Mouse (Mus musculus) CH12.LX (cell line): ENCODE measurements at regions not wholly inside any gene's neighbourhood (a gene's known extent, or its start where the extent isn't known, plus 50 kb on each side); places are given as distances from the start of the nearest gene placed in this dataset.

ENCODE experiments used
- DNase-seq: peaks from one replicate; pipeline ENCODE4 v3.0.0-alpha.2; 2013; ENCODE audit errors: extremely low read depth
- H3K27ac ChIP-seq: 2 replicates; pipeline ENCODE4 v1.5.1; 2012; ENCODE audit warnings: low read depth, mild to moderate bottlenecking, control low read depth, moderate library complexity; ENCODE audit not compliant: insufficient read depth
- H3K27me3 ChIP-seq: replicated peaks from 2 replicates; pipeline ENCODE3; 2012; ENCODE audit warnings: inconsistent platforms
- H3K36me3 ChIP-seq, 2 experiments: replicated peaks in 1 of 2; 2 replicates each; pipeline versions ENCODE3 to v1.6.1; 2012; ENCODE audit warnings: inconsistent platforms in 1 of 2, low read length in 1 of 2, mild to moderate bottlenecking in 1 of 2, mixed read lengths in 1 of 2, moderate library complexity in 1 of 2; ENCODE audit not compliant: control insufficient read depth in 1 of 2, insufficient read depth in 1 of 2
- H3K4me1 ChIP-seq, 2 experiments: 2 replicates each; pipeline ENCODE4 v1.6.1; 2012; ENCODE audit warnings: inconsistent platforms in 1 of 2, moderate library complexity in 1 of 2; ENCODE audit not compliant: insufficient read depth in 2 of 2, control insufficient read depth in 1 of 2
- H3K4me2 ChIP-seq: 2 replicates; pipeline ENCODE4 v1.6.1; 2012; ENCODE audit warnings: low read depth, mild to moderate bottlenecking, control low read depth; ENCODE audit not compliant: poor library complexity, insufficient read depth, severe bottlenecking
- H3K4me3 ChIP-seq, 3 experiments: fragments of 150-350 bp in 1 of 3; sonication (generic) in 1 of 3; replicated peaks in 1 of 3; 2 replicates each; pipeline versions ENCODE3 to v1.5.1; 2011 to 2012; ENCODE audit warnings: low read depth in 2 of 3, low read length in 2 of 3, mild to moderate bottlenecking in 2 of 3, moderate library complexity in 2 of 3, control low read depth in 1 of 3, improper control_type of control experiment in 1 of 3, inconsistent platforms in 1 of 3, mixed read lengths in 1 of 3; ENCODE audit not compliant: poor library complexity in 1 of 3
- H3K79me2 ChIP-seq: replicated peaks from 2 replicates; pipeline ENCODE4 v1.6.1; 2012; ENCODE audit warnings: mild to moderate bottlenecking, moderate library complexity; ENCODE audit not compliant: control insufficient read depth, poor library complexity, insufficient read depth, severe bottlenecking; ENCODE audit errors: extremely low read depth
- H3K9ac ChIP-seq: 2 replicates; pipeline ENCODE4 v1.6.1; 2012; ENCODE audit warnings: low read depth, mild to moderate bottlenecking, control low read depth, moderate library complexity; ENCODE audit not compliant: insufficient read depth
- H3K9me3 ChIP-seq: replicated peaks from 2 replicates; pipeline ENCODE3; 2012; ENCODE audit warnings: low read length, inconsistent platforms, mixed read lengths
- HCFC1 ChIP-seq: IDR thresholded peaks from 2 replicates; pipeline ENCODE4 v1.6.1; 2012; ENCODE audit warnings: low read depth, mild to moderate bottlenecking, inconsistent platforms, low read length, improper control_type of control experiment
- IRF4 ChIP-seq: IDR thresholded peaks from 2 replicates; pipeline ENCODE4 v1.6.1; 2014; ENCODE audit warnings: low read depth, mild to moderate bottlenecking, inconsistent platforms, low read length, improper control_type of control experiment
- JUND ChIP-seq: conservative IDR thresholded peaks from 2 replicates; pipeline ENCODE4 v1.6.1; 2011; ENCODE audit warnings: low read depth, low read length, improper control_type of control experiment
- MAFK ChIP-seq: IDR thresholded peaks from 2 replicates; pipeline ENCODE4 v1.6.1; 2011; ENCODE audit warnings: low read length, improper control_type of control experiment; ENCODE audit not compliant: insufficient replicate concordance
- MAX ChIP-seq: IDR thresholded peaks from 2 replicates; pipeline ENCODE4 v1.6.1; 2011; ENCODE audit warnings: low read length, improper control_type of control experiment
- MAZ ChIP-seq: IDR thresholded peaks from 2 replicates; pipeline ENCODE4 v1.6.1; 2012; ENCODE audit warnings: low read depth, mild to moderate bottlenecking, inconsistent platforms, low read length, improper control_type of control experiment, moderate library complexity
- MXI1 ChIP-seq: IDR thresholded peaks from 2 replicates; pipeline ENCODE4 v1.6.1; 2011; ENCODE audit warnings: mild to moderate bottlenecking, low read depth, low read length, improper control_type of control experiment
- MYC ChIP-seq: IDR thresholded peaks from 2 replicates; pipeline ENCODE4 v1.6.1; 2011; ENCODE audit warnings: low read depth, mild to moderate bottlenecking, improper control_type of control experiment, low read length
- SMC3 ChIP-seq: IDR thresholded peaks from 2 replicates; pipeline ENCODE4 v1.6.1; 2011; ENCODE audit warnings: low read depth, low read length, improper control_type of control experiment
- UBTF ChIP-seq: IDR thresholded peaks from 2 replicates; pipeline ENCODE4 v1.6.1; 2012; ENCODE audit warnings: low read depth, mild to moderate bottlenecking, inconsistent platforms, low read length, improper control_type of control experiment, moderate library complexity
- ZC3H11A ChIP-seq: IDR thresholded peaks from 2 replicates; pipeline ENCODE4 v1.6.1; 2012; ENCODE audit warnings: low read depth, mild to moderate bottlenecking, inconsistent platforms, low read length, improper control_type of control experiment
- ZKSCAN1 ChIP-seq: IDR thresholded peaks from 2 replicates; pipeline ENCODE4 v1.6.1; 2012; ENCODE audit warnings: low read depth, inconsistent platforms, low read length, improper control_type of control experiment, borderline replicate concordance
- ZMIZ1 ChIP-seq: IDR thresholded peaks from 2 replicates; pipeline ENCODE4 v1.6.1; 2012; ENCODE audit warnings: low read depth, mild to moderate bottlenecking, inconsistent platforms, low read length, improper control_type of control experiment
- dilution Hi-C: fragments of 300-500 bp; cut with MboI; formaldehyde crosslinking; loops from 2 replicates; pipeline ENCODE4 v1.14.3; 2020; ENCODE audit warnings: low sequenced_read_pairs; ENCODE audit not compliant: extremely low pct_unique_long_range_greater_than_20kb, extremely low pct_ligation_motif_present
- in situ Hi-C: fragments of 300-500 bp; cut with MboI; formaldehyde crosslinking; loops from 3 replicates; pipeline ENCODE4 v1.14.3; 2019; ENCODE audit warnings: low sequenced_read_pairs, low pct_ligation_motif_present, low pct_unique_long_range_greater_than_20kb, mixed read lengths

DNA sequence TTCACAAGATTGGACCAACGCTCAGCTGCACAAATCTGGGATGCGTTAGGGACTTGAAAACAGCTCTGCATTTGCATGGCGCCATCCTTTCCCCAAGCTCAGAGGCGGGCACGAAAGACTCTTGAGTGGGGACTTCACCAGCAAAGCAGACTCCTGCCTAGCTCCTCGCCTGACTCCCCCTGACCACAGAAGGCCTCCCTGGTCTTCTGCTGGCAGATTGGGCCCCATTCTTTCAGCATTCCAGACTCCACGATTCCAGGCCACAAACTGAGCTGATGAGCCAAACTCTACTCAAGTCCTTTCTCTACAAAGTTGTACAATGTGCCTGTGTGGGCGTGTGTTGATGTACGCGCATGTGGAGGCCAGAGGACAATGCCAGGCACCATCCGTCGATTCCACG is 131.6 kb upstream of the Tspan2 start:
- peaks cover 6% of the 10 kb centered on the region for H3K9me3 ChIP-seq
- H3K79me2 ChIP-seq: no peaks in the 10 kb centered on the region
- H3K9ac ChIP-seq: no peak overlapping the region
- in situ Hi-C loops (no loop called here), dilution Hi-C loops (no loop called here)
- no peak overlapping the region for H3K27ac ChIP-seq
- no peak overlapping the region for H3K4me2 ChIP-seq
- H3K4me1 ChIP-seq: peaks cover 3 to 17% of the 10 kb centered on the region in 2 experiments; a peak in 3 of 4 replicates
- no peaks in the 10 kb centered on the region for H3K36me3 ChIP-seq
- no peak overlapping the region for H3K4me3 ChIP-seq
- no peak for DNase-seq
- no peaks in the 10 kb centered on the region for H3K27me3 ChIP-seq
- TF ChIP-seq JUND (no peak), ZMIZ1 (no peak), MAFK (no peak), ZC3H11A (no peak), ZKSCAN1 (no peak), SMC3 (no peak)

DNA sequence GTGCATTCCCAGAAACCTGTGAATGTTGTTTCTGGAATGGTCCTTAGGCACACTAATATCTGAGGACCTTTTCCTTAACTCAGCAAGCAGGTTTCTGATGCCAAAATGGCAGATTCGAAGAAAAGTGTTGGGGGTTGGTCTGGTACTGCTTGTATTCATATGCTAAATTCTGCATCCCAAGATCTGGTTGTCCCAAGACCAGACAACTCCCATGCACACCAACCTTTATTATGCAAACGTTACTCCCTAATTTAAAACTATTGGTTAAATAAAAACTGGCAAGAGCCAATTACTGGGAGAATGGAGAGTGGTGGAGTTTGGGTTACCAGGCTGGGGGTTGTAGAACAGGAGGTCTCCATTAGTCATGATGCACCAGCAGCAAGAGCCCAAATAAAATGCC is 129.0 kb upstream of the Tspan2 start:
- dilution Hi-C loops (no loop called here), in situ Hi-C loops (no loop called here)
- Histone ChIP-seq H3K4me1 (no peaks in the 10 kb centered on the region), H3K4me2 (no peak overlapping the region), H3K36me3 (no peaks in the 10 kb centered on the region), H3K4me3 (no peak overlapping the region), H3K9me3 (no peaks in the 10 kb centered on the region), H3K27me3 (no peaks in the 10 kb centered on the region), H3K79me2 (no peaks in the 10 kb centered on the region), H3K27ac (no peak overlapping the region), H3K9ac (no peak overlapping the region)
- no peak for TF ChIP-seq MAX
- TF ChIP-seq ZKSCAN1: no peak
- no peak for TF ChIP-seq HCFC1
- TF ChIP-seq UBTF: no peak
- no peak for TF ChIP-seq JUND
- no peak for TF ChIP-seq SMC3
- no peak for TF ChIP-seq MXI1
- TF ChIP-seq MAZ: no peak
- TF ChIP-seq MYC: no peak
- no peak for TF ChIP-seq IRF4
- DNase-seq: no peak

DNA sequence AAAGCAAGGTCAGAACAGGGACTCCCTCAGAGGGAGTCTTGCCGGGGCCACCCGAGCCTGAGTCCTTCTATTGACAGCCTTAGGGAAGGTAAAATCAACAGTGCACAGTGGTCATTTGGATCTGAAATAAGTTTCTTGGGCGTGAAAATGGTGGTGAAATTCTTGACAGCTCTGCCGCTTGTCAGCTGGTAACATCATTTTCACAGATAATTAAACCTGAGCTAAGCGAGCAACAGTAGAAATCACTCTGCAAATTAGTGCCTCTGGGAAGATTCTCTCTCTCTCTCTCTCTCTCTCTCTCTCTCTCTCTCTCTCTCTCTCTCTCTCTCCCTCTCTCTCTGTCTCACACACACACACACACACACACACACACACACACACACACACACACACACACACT is 123.4 kb upstream of the Tspan2 start:
- H3K4me1 ChIP-seq: no peaks in the 10 kb centered on the region
- H3K9me3 ChIP-seq: no peaks in the 10 kb centered on the region
- DNase-seq: no peak
- H3K27ac ChIP-seq: no peak overlapping the region
- H3K9ac ChIP-seq: no peak overlapping the region
- H3K27me3 ChIP-seq: no peaks in the 10 kb centered on the region
- H3K79me2 ChIP-seq: no peaks in the 10 kb centered on the region
- no peak overlapping the region for H3K4me2 ChIP-seq
- H3K4me3 ChIP-seq: no peak overlapping the region
- in situ Hi-C loops (no loop called here), dilution Hi-C loops (no loop called here)
- H3K36me3 ChIP-seq: no peaks in the 10 kb centered on the region
- TF ChIP-seq MAX (no peak), ZMIZ1 (no peak), MYC (no peak)
